ENCODE assay signal across 8 mouse cellular contexts in genomic region chr6:52861186-52861820, GRCm38 (mm10).
DNase-seq lines count a peak whose midpoint lies in the region; ATAC-seq and TF ChIP-seq lines count a peak whose summit lies in the region.

No protein-coding gene starts in this region.

- no peak overlapping the region for H3K4me3 ChIP-seq in forebrain, embryonic 10.5 days
- no peak overlapping the region for H3K4me3 ChIP-seq in forebrain, embryonic 12.5 days (replicated peaks)
- H3K4me3 ChIP-seq in hindbrain, postnatal 0 days (ENCODE audit: low read length), result no peak overlapping the region
- no peak overlapping the region for H3K4me3 ChIP-seq in midbrain, embryonic 15.5 days

- peaks cover 64% of the 10 kb centered on the region for H3K27me3 ChIP-seq in forebrain, embryonic 10.5 days (ENCODE audit: poor library complexity, severe bottlenecking)
- H3K27me3 ChIP-seq in forebrain, embryonic 12.5 days, result peaks cover 81% of the 10 kb centered on the region
- H3K27me3 ChIP-seq in hindbrain, postnatal 0 days (ENCODE audit: insufficient read depth, low read length), result no peaks in the 10 kb centered on the region
- H3K27me3 ChIP-seq in midbrain, embryonic 15.5 days (replicated peaks), result no peaks in the 10 kb centered on the region

- no peaks in the 10 kb centered on the region for H3K9me3 ChIP-seq in forebrain, embryonic 10.5 days
- no peaks in the 10 kb centered on the region for H3K9me3 ChIP-seq in forebrain, embryonic 12.5 days
- H3K9me3 ChIP-seq in hindbrain, postnatal 0 days (ENCODE audit: low read length), result no peaks in the 10 kb centered on the region
- H3K9me3 ChIP-seq in midbrain, embryonic 15.5 days, result no peaks in the 10 kb centered on the region

- no peak overlapping the region for H3K4me2 ChIP-seq in forebrain, embryonic 12.5 days
- no peak overlapping the region for H3K4me2 ChIP-seq in hindbrain, postnatal 0 days (ENCODE audit: low read depth, low read length)
- H3K4me2 ChIP-seq in midbrain, embryonic 15.5 days, result no peak overlapping the region

- WGBS in forebrain, embryonic 10.5 days, result 83% methylated on average over 9 of the region's 9 CpGs
- 75% methylated on average over 9 of the region's 9 CpGs for WGBS in forebrain, embryonic 12.5 days
- 29% methylated on average over 9 of the region's 9 CpGs for WGBS in hindbrain, postnatal 0 days
- 50% methylated on average over 9 of the region's 9 CpGs for WGBS in midbrain, embryonic 15.5 days

- no peak for TF ChIP-seq CTCF in hindbrain, postnatal 0 days (IDR thresholded peaks at IDR 0.05; ENCODE audit: low read depth)

- no peak for ATAC-seq in forebrain, embryonic 12.5 days (ENCODE audit: low FRiP score)
- ATAC-seq in hindbrain, postnatal 0 days, result peak; percentile 77
- ATAC-seq in midbrain, embryonic 15.5 days (replicated peaks), result 0 out of 2 replicates have a peak, but pooled peaks have one; percentile 15
- no peak for ATAC-seq in erythroblast, adult 5-6 weeks (replicated peaks; ENCODE audit: low FRiP score, poor library complexity, severe bottlenecking)

- no peaks in the 10 kb centered on the region for H3K36me3 ChIP-seq in forebrain, embryonic 10.5 days (replicated peaks)
- H3K36me3 ChIP-seq in forebrain, embryonic 12.5 days (replicated peaks), result no peaks in the 10 kb centered on the region
- no peaks in the 10 kb centered on the region for H3K36me3 ChIP-seq in hindbrain, postnatal 0 days (ENCODE audit: insufficient read depth, low read length)
- H3K36me3 ChIP-seq in midbrain, embryonic 15.5 days (replicated peaks), result no peaks in the 10 kb centered on the region

- peaks cover 71% of the 10 kb centered on the region for H3K4me1 ChIP-seq in forebrain, embryonic 10.5 days
- H3K4me1 ChIP-seq in forebrain, embryonic 12.5 days, result peaks cover 48% of the 10 kb centered on the region
- H3K4me1 ChIP-seq in hindbrain, postnatal 0 days (ENCODE audit: insufficient read depth, low read length), result peaks cover 35% of the 10 kb centered on the region
- peaks cover 56% of the 10 kb centered on the region for H3K4me1 ChIP-seq in midbrain, embryonic 15.5 days

- H3K27ac ChIP-seq in forebrain, embryonic 10.5 days, result peak overlapping the region; percentile 62
- no peak overlapping the region for H3K27ac ChIP-seq in forebrain, embryonic 12.5 days
- H3K27ac ChIP-seq in hindbrain, postnatal 0 days, result peak overlapping the region; percentile 56
- peak overlapping the region; percentile 46 for H3K27ac ChIP-seq in midbrain, embryonic 15.5 days

- DNase-seq in forebrain, embryonic 10.5 days (ENCODE audit: extremely low spot score, low spot score), result no peak
- peak; percentile 9 for DNase-seq in ovary, postnatal 36 days (ENCODE audit: low spot score)
- no peak for DNase-seq in ovary, adult 18-20 months (ENCODE audit: low spot score)
- peak; percentile 81 for DNase-seq in hindbrain, postnatal 0 days (ENCODE audit: low spot score)
- DNase-seq in testis, postnatal 14 days (ENCODE audit: low spot score), result no peak

- H3K9ac ChIP-seq in forebrain, embryonic 12.5 days, result no peak overlapping the region
- no peak overlapping the region for H3K9ac ChIP-seq in hindbrain, postnatal 0 days (replicated peaks; ENCODE audit: low read length)
- H3K9ac ChIP-seq in midbrain, embryonic 15.5 days, result no peak overlapping the region

Comparison
In these comparisons a context has a peak if more than half of its experiments do, and no peak if none do; other contexts are left out.
1. DNase-seq: peak in ovary, postnatal 36 days (single experiment) and hindbrain, postnatal 0 days (single experiment); none in forebrain, embryonic 10.5 days (single experiment), ovary, adult 18-20 months (single experiment) and testis, postnatal 14 days (single experiment).
2. ATAC-seq: peak in hindbrain, postnatal 0 days (single experiment) and midbrain, embryonic 15.5 days (single experiment); none in forebrain, embryonic 12.5 days (single experiment) and erythroblast, adult 5-6 weeks (single experiment).